Mouse (Mus musculus): ENCODE results near the gene Golph3l.
"Not testable (repeated sequence)": the region's sequence is repeated elsewhere in the genome, so short reads cannot be mapped to it uniquely, and the experiment has no call there.

- TF ChIP-seq CHD2 (IDR thresholded peaks at IDR 0.05; ENCODE audit: low read depth, low read length); MAFK (IDR thresholded peaks at IDR 0.05; ENCODE audit: insufficient read depth, low read depth, low read length); HCFC1 (IDR thresholded peaks at IDR 0.05; ENCODE audit: borderline replicate concordance, insufficient read depth, low read length): not testable (repeated sequence)
Measured at GRCm38 (mm10) chr3:95623991-95624515, 35.3 kb downstream of the Golph3l start.

Measured in ES-E14 (cell line).